Mouse (Mus musculus) myocyte (in vitro differentiated cells): ENCODE data around the gene Doc2b.

Source experiments
- CEBPB ChIP-seq: IDR thresholded peaks from 2 replicates; pipeline ENCODE4 v1.6.1; 2011; ENCODE audit warnings: mild to moderate bottlenecking, moderate library complexity; ENCODE audit not compliant: poor library complexity, insufficient read depth, severe bottlenecking
- E2F4 ChIP-seq: IDR thresholded peaks from one replicate; pipeline ENCODE4 v1.6.1; 2011; ENCODE audit warnings: mild to moderate bottlenecking, control low read depth, moderate library complexity; ENCODE audit not compliant: insufficient read depth
- MAX ChIP-seq: IDR thresholded peaks from one replicate; pipeline ENCODE4 v1.6.1; 2011; ENCODE audit warnings: low read depth, mild to moderate bottlenecking, control low read depth
- MYOD1 ChIP-seq, 3 experiments: IDR thresholded peaks; one replicate each; pipeline ENCODE4 v1.6.1; 2011; ENCODE audit warnings: control low read depth in 2 of 3, low read depth in 2 of 3, mild to moderate bottlenecking in 2 of 3, moderate library complexity in 1 of 3; ENCODE audit not compliant: insufficient read length in 2 of 3, control insufficient read depth in 1 of 3
- MYOG ChIP-seq, 3 experiments: IDR thresholded peaks; one replicate each; pipeline ENCODE4 v1.6.1; 2011; ENCODE audit warnings: control low read depth in 2 of 3, low read depth in 2 of 3, mild to moderate bottlenecking in 2 of 3; ENCODE audit not compliant: insufficient read length in 2 of 3, control insufficient read depth in 1 of 3, insufficient read depth in 1 of 3
- POLR2A ChIP-seq: IDR thresholded peaks from one replicate; pipeline ENCODE4 v1.6.1; 2011; ENCODE audit warnings: low read depth, mild to moderate bottlenecking, control low read depth, moderate library complexity; ENCODE audit not compliant: insufficient read length
- POLR2AphosphoS2 ChIP-seq: IDR thresholded peaks from one replicate; pipeline ENCODE4 v1.6.1; 2011; ENCODE audit warnings: low read depth, control low read depth; ENCODE audit not compliant: insufficient read length
- REST ChIP-seq: IDR thresholded peaks from one replicate; pipeline ENCODE4 v1.6.1; 2011; ENCODE audit warnings: mild to moderate bottlenecking, control low read depth, moderate library complexity; ENCODE audit not compliant: insufficient read depth, insufficient read length
- SRF ChIP-seq: IDR thresholded peaks from one replicate; pipeline ENCODE4 v1.6.1; 2011; ENCODE audit warnings: low read depth; ENCODE audit not compliant: control insufficient read depth, insufficient read length
- TCF12 ChIP-seq: IDR thresholded peaks from one replicate; pipeline ENCODE4 v1.6.1; 2011; ENCODE audit warnings: mild to moderate bottlenecking, control low read depth; ENCODE audit not compliant: poor library complexity, insufficient read depth, severe bottlenecking
- USF1 ChIP-seq: IDR thresholded peaks from one replicate; pipeline ENCODE4 v1.6.1; 2011; ENCODE audit warnings: low read depth, mild to moderate bottlenecking, control low read depth, moderate library complexity

DNA sequence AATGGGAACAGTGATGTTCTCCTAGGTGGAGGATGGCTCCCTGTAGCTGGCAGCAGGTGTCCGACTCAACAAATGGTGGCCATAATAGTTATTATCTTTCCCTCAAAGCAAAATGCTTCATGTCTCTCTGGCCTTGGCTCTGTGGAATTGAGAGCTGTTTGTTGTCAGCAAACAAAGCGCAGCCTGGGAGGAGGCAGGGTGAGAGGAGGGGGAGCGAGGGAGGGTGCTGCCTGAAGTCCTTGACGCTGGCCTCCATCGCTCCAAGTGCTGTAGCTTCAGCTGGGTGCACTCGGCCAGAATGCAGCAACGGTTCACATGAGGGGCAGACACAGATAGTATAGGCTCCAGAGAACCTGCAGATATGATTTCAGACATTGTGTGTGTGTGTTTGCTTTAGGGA is 27.7 kb upstream of the Doc2b start:
- TF ChIP-seq POLR2A, result no peak
- TF ChIP-seq E2F4, result no peak
- TF ChIP-seq MYOD1 (IDR thresholded peaks at IDR 0.05; ENCODE audit: control insufficient read depth in 1 of 3, insufficient read length in 2 of 3, low read depth in 2 of 3), result no peak
- TF ChIP-seq USF1, result no peak
- TF ChIP-seq REST, result no peak
- TF ChIP-seq MAX, result no peak
- TF ChIP-seq CEBPB, result no peak
- TF ChIP-seq POLR2AphosphoS2, result no peak
- TF ChIP-seq MYOG (IDR thresholded peaks at IDR 0.05; ENCODE audit: control insufficient read depth in 1 of 3, insufficient read depth in 1 of 3, insufficient read length in 2 of 3, low read depth in 2 of 3), result no peak
- TF ChIP-seq SRF, result no peak
- TF ChIP-seq TCF12, result no peak
